8 mouse cellular contexts compared by ENCODE assay signal in the genomic region with DNA sequence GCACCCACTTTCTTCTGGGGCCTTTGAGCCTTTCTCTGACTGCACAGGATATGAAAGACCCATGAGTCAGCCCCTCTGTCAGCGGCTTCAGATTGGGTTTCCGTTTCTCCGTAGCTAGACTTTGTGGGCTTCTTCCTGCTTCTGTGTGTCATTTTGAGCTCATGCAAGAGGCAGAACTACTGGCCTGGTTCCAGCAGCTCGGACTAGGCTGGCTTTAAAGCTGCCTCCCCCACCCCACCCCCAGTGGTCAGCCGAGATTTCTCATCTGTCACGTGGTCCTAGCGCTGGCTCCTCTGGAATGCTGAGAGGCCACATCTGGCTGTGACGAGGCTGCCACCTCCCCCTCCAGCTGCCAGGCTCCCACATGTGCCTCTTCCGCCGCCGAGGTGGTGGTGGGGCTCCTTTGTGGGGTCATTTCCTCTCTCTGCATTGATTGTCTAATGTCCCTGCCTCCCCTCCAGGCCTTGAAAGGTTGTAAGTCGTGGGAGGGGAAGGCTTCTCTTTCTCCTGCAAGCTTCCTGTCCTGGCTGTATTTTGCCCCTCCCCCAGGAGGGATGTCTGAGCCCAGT. TPM values are rescaled to one million over a fixed set of nuclear protein-coding genes. Genes with fewer than 3 reads are reported as not detected.
DNase-seq lines count a peak whose midpoint lies in the region; ATAC-seq and TF ChIP-seq lines count a peak whose summit lies in the region.

No protein-coding gene starts in this region.

- no peak for TF ChIP-seq POLR2A in thymus, adult 2 months (IDR thresholded peaks at IDR 0.05; ENCODE audit: control insufficient read depth, extremely low read depth, insufficient read depth, low read length, poor library complexity)

- no peak for TF ChIP-seq CTCF in thymus, adult 2 months (IDR thresholded peaks at IDR 0.05; ENCODE audit: borderline replicate concordance, control insufficient read depth, extremely low read depth, insufficient read depth, low read length, poor library complexity)

- H3K27me3 ChIP-seq in forebrain, embryonic 10.5 days (ENCODE audit: poor library complexity, severe bottlenecking) = peaks cover 10% of the 10 kb centered on the region
- no peaks in the 10 kb centered on the region for H3K27me3 ChIP-seq in heart, embryonic 13.5 days (replicated peaks)
- H3K27me3 ChIP-seq in kidney, embryonic 15.5 days = no peaks in the 10 kb centered on the region
- no peaks in the 10 kb centered on the region for H3K27me3 ChIP-seq in neural tube, embryonic 13.5 days
- H3K27me3 ChIP-seq in thymus, adult 2 months (ENCODE audit: control insufficient read depth, insufficient read depth, low read length) = no peaks in the 10 kb centered on the region

- H3K9me3 ChIP-seq in forebrain, embryonic 10.5 days = no peaks in the 10 kb centered on the region
- H3K9me3 ChIP-seq in heart, embryonic 13.5 days = no peaks in the 10 kb centered on the region
- no peaks in the 10 kb centered on the region for H3K9me3 ChIP-seq in kidney, embryonic 15.5 days (replicated peaks)
- no peaks in the 10 kb centered on the region for H3K9me3 ChIP-seq in neural tube, embryonic 13.5 days

- H3K4me3 ChIP-seq in forebrain, embryonic 10.5 days = peak overlapping the region; percentile 35
- peak overlapping the region; percentile 39 for H3K4me3 ChIP-seq in heart, embryonic 13.5 days
- peak overlapping the region; percentile 24 for H3K4me3 ChIP-seq in kidney, embryonic 15.5 days (replicated peaks)
- 0 out of 2 replicates have a peak overlapping the region, but pooled peaks have one; percentile 7 for H3K4me3 ChIP-seq in neural tube, embryonic 13.5 days
- H3K4me3 ChIP-seq in thymus, adult 2 months (ENCODE audit: control insufficient read depth, insufficient read depth, low read length) = peak overlapping the region; percentile 46

- H3K27ac ChIP-seq in forebrain, embryonic 10.5 days = peak overlapping the region; percentile 86
- H3K27ac ChIP-seq in heart, embryonic 13.5 days (replicated peaks) = peak overlapping the region; percentile 97
- H3K27ac ChIP-seq in kidney, embryonic 15.5 days = peak overlapping the region; percentile 97
- H3K27ac ChIP-seq in neural tube, embryonic 13.5 days (replicated peaks) = peak overlapping the region; percentile 84
- peak overlapping the region; percentile 92 for H3K27ac ChIP-seq in thymus, adult 2 months (ENCODE audit: control insufficient read depth, insufficient read depth, low read length)

- H3K4me2 ChIP-seq in heart, embryonic 13.5 days = peak overlapping the region; percentile 69
- H3K4me2 ChIP-seq in kidney, embryonic 15.5 days = peak overlapping the region; percentile 55
- peak overlapping the region; percentile 48 for H3K4me2 ChIP-seq in neural tube, embryonic 13.5 days

- H3K4me1 ChIP-seq in forebrain, embryonic 10.5 days = peaks cover 83% of the 10 kb centered on the region
- H3K4me1 ChIP-seq in heart, embryonic 13.5 days = peaks cover 86% of the 10 kb centered on the region
- peaks cover 89% of the 10 kb centered on the region for H3K4me1 ChIP-seq in kidney, embryonic 15.5 days
- H3K4me1 ChIP-seq in neural tube, embryonic 13.5 days (replicated peaks) = peaks cover 83% of the 10 kb centered on the region
- peaks cover 63% of the 10 kb centered on the region for H3K4me1 ChIP-seq in thymus, adult 2 months (replicated peaks; ENCODE audit: control insufficient read depth, insufficient read depth, low read length)

- H3K36me3 ChIP-seq in forebrain, embryonic 10.5 days (replicated peaks) = no peaks in the 10 kb centered on the region
- H3K36me3 ChIP-seq in heart, embryonic 13.5 days = no peaks in the 10 kb centered on the region
- peaks cover under 1% of the 10 kb centered on the region; the same call in 1 of the 2 replicates for H3K36me3 ChIP-seq in kidney, embryonic 15.5 days
- H3K36me3 ChIP-seq in neural tube, embryonic 13.5 days = no peaks in the 10 kb centered on the region
- no peaks in the 10 kb centered on the region for H3K36me3 ChIP-seq in thymus, adult 2 months (ENCODE audit: control insufficient read depth, insufficient read depth, low read length)

- DNase-seq in 3T3-L1 (ENCODE audit: low read depth, low spot score) = peak; percentile 100
- peak; percentile 94 to 97 for DNase-seq in adrenal gland, adult (ENCODE audit: inconsistent age in 2 of 2, low spot score in 1 of 2)
- DNase-seq in forebrain, embryonic 10.5 days (ENCODE audit: extremely low spot score, low spot score) = peak; percentile 78
- DNase-seq in lung, adult 18-20 months = peak; percentile 88 to 93
- peak; percentile 74 for DNase-seq in thymus, adult 2 months

- 2% methylated on average over 12 of the region's 12 CpGs for WGBS in forebrain, embryonic 10.5 days
- WGBS in heart, embryonic 13.5 days = 1% methylated on average over 12 of the region's 12 CpGs
- 0% methylated on average over 12 of the region's 12 CpGs for WGBS in kidney, embryonic 15.5 days
- under 1% methylated on average over 12 of the region's 12 CpGs for WGBS in neural tube, embryonic 13.5 days
- 0% methylated on average over 12 of the region's 12 CpGs for WGBS in thymus, adult 2 months

- H3K9ac ChIP-seq in heart, embryonic 13.5 days = peak overlapping the region; percentile 75
- H3K9ac ChIP-seq in kidney, embryonic 15.5 days = 0 out of 2 replicates have a peak overlapping the region, but pooled peaks have one; percentile 25
- H3K9ac ChIP-seq in neural tube, embryonic 13.5 days = peak overlapping the region; percentile 55

- ATAC-seq in heart, embryonic 13.5 days (ENCODE audit: extremely low read depth, insufficient number of reproducible peaks, low FRiP score, low TSS enrichment) = peak; percentile 59
- peak; percentile 80 for ATAC-seq in kidney, embryonic 15.5 days (replicated peaks; ENCODE audit: low FRiP score)
- peak; percentile 34 for ATAC-seq in neural tube, embryonic 13.5 days (ENCODE audit: low read depth)

RNA-seq across cellular contexts. Expression of gene Gm21969, which starts 4.0 kb away (rescaled TPM):
- not detected in 2 replicates for polyA plus RNA-seq in forebrain, embryonic 10.5 days (2016; fragmentation: Nextera tagmentation; extraction: Ambion mirVana)
- not detected in 2 replicates for polyA plus RNA-seq in heart, embryonic 13.5 days (2015; fragmentation: Nextera tagmentation; extraction: Ambion mirVana)
- not detected in 2 replicates for polyA plus RNA-seq in kidney, embryonic 15.5 days (2015; fragmentation: Nextera tagmentation; extraction: Ambion mirVana)
- not detected in 2 replicates for polyA plus RNA-seq in neural tube, embryonic 13.5 days (2015; fragmentation: Nextera tagmentation; extraction: Ambion mirVana)
- polyA plus RNA-seq in thymus, adult 2 months (2012; rRNA removed) = 0.04 TPM in 1 of 2 replicates, not detected in the other

RNA-seq across cellular contexts. Expression of gene Aldh4a1, which starts 23.6 kb away (rescaled TPM):
- polyA plus RNA-seq in forebrain, embryonic 10.5 days (2016; fragmentation: Nextera tagmentation; extraction: Ambion mirVana) = 22.7 and 22.8 TPM in 2 replicates
- 18.8 and 23.2 TPM in 2 replicates for polyA plus RNA-seq in heart, embryonic 13.5 days (2015; fragmentation: Nextera tagmentation; extraction: Ambion mirVana)
- polyA plus RNA-seq in kidney, embryonic 15.5 days (2015; fragmentation: Nextera tagmentation; extraction: Ambion mirVana) = 80.5 and 85.0 TPM in 2 replicates
- 23.6 and 24.5 TPM in 2 replicates for polyA plus RNA-seq in neural tube, embryonic 13.5 days (2015; fragmentation: Nextera tagmentation; extraction: Ambion mirVana)
- polyA plus RNA-seq in thymus, adult 2 months (2012; rRNA removed) = 60.5 and 69.2 TPM in 2 replicates

RNA-seq across cellular contexts. Expression of gene Tas1r2, which starts 54.3 kb away (rescaled TPM):
- polyA plus RNA-seq in forebrain, embryonic 10.5 days (2016; fragmentation: Nextera tagmentation; extraction: Ambion mirVana) = not detected in 2 replicates
- not detected in 2 replicates for polyA plus RNA-seq in heart, embryonic 13.5 days (2015; fragmentation: Nextera tagmentation; extraction: Ambion mirVana)
- polyA plus RNA-seq in kidney, embryonic 15.5 days (2015; fragmentation: Nextera tagmentation; extraction: Ambion mirVana) = not detected in 2 replicates
- not detected in 2 replicates for polyA plus RNA-seq in neural tube, embryonic 13.5 days (2015; fragmentation: Nextera tagmentation; extraction: Ambion mirVana)
- polyA plus RNA-seq in thymus, adult 2 months (2012; rRNA removed) = 0.05 and 0.17 TPM in 2 replicates

Comparison
In these comparisons a context has a peak if more than half of its experiments do, and no peak if none do; other contexts are left out.
1. Peak in every context shown above with its lines: DNase-seq, ATAC-seq, H3K4me3 ChIP-seq and H3K27ac ChIP-seq.
2. H3K9ac ChIP-seq: peak in every context shown above with its lines; median percentile 75 in heart, embryonic 13.5 days; 55 in neural tube, embryonic 13.5 days; 25 in kidney, embryonic 15.5 days.